Mouse (Mus musculus) Muller cell, postnatal 12 days (primary cell): ENCODE measurements at regions not wholly inside any gene's neighbourhood (a gene's known extent, or its start where the extent isn't known, plus 50 kb on each side); places are given as distances from the start of the nearest gene placed in this dataset.

Source experiments
- DNase-seq: peaks from one replicate; pipeline ENCODE4 v3.0.0-alpha.2; 2015; ENCODE audit errors: inconsistent ontology term

- no peak for DNase-seq
Observed at GRCm38 (mm10) chr8:35237279-35237678, 528.3 kb upstream of the Gm19410 start.

GRCm38 (mm10) chr8:35240884-35241283 is 524.7 kb upstream of the Gm19410 start:
- DNase-seq = no peak

GRCm38 (mm10) chr8:35243555-35243954 is 522.0 kb upstream of the Gm19410 start:
- DNase-seq = peak; percentile 87

- DNase-seq = no peak
Observed at GRCm38 (mm10) chr8:35249747-35250375, 515.7 kb upstream of the Gm19410 start.

GRCm38 (mm10) chr8:35250641-35251040 is 514.9 kb upstream of the Gm19410 start:
- no peak for DNase-seq

DNA sequence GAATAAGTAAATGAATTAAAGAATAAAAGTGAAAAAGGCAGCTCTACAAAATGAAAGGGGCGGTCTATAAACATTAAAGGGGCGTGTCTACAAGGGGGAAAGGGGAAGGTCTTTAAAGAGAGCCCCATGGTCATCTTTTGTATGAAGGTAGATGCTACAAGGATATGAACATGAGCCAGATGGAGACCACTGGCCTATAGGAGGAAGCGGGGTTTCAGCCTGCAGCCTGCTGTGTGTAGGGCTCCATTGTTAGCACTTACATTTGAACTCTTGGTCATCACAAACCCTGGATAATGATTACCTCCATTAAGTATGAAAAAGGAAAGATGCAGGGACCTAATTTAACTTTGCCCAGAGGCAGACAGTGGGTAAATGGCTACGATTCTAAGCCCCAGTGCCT is 511.6 kb upstream of the Gm19410 start:
- no peak for DNase-seq

DNA sequence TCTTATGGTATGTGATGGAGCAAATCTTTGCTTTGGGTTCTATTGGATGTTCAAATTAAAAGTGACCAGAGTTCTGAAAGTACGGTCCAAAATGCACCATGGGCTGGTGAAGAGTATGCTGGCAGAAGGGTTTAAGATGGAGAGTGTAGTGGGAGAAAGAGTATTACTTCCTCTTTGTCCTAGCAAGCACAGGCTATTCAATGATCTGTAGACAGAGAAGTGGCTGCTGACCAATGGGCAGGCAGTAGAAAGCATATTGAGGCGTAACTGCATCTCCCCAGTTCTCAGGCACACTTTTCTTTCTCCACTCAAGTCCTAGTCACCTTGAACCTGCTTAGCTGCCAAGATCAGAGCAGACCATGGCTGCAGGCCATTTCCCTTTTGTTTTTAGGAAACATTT is 510.3 kb upstream of the Gm19410 start:
- no peak for DNase-seq

GRCm38 (mm10) chr8:35256958-35257357 is 508.6 kb upstream of the Gm19410 start:
- no peak for DNase-seq

GRCm38 (mm10) chr8:35268221-35268620 is 497.4 kb upstream of the Gm19410 start:
- DNase-seq = no peak

DNA sequence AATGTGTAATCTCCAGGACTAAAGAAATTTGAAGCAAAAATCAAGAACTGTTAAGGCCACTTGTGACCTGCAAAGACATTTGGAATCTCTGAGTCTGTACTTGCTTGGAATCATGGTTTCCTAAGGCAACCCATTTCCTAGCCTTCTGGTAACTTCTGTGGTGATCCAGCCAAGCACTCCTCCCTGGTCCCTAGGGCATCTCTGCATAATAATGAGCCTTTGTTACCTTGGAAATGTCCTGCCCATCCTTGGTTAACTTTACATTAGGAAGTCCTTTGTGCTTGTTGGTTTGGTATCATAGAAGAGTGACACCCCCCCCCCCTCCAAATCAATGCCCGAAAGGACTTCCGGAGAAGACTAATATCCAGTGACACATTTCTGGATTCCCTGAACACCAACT is 496.6 kb upstream of the Gm19410 start:
- no peak for DNase-seq

DNA sequence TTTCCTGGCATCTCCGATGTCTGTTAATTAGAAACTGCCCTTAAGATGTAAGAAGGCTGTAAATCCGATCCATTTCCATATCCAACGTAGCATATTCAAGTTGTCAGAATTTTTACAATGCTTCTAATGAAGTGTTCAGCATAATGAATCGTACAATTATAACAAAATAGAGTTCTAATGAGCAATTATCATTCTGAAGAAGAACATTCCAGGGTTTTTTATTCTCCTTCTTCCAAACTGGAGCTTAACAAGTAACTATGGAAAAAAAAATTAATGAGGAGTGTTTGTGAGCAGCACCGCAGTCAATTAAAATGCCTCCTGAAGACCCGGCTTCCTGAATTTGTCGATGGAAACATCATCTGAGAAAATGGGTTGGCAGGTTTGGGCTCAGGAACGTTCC is 489.6 kb upstream of the Gm19410 start:
- peak; percentile 94 for DNase-seq

GRCm38 (mm10) chr8:35276460-35276859 is 489.1 kb upstream of the Gm19410 start:
- DNase-seq = peak; percentile 78

- no peak for DNase-seq
Observed at GRCm38 (mm10) chr8:35278946-35279345, 486.6 kb upstream of the Gm19410 start.

DNA sequence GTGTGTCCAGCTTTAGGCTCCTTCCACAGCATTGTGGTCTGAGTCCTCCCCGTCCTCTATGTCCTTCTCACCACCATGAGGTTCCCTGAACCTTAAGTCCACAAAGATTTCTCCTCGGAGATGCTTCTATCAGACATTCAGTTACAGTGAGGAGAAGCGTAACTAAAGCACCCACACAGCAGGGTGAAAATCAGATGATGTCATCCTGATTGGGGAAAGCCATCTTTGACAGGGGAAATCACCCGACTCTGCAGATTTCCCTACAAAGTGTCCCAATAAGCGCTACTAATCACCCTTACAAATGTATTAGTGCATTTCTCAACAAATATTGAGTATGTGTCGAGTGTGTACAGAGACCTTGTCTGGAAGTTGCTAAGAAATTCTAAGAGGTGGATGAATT is 484.8 kb upstream of the Gm19410 start:
- DNase-seq = no peak

- DNase-seq = peak; percentile 60
Observed at GRCm38 (mm10) chr8:35283366-35283765, 482.2 kb upstream of the Gm19410 start.

GRCm38 (mm10) chr8:35289018-35289417 is 476.6 kb upstream of the Gm19410 start:
- DNase-seq = no peak

DNA sequence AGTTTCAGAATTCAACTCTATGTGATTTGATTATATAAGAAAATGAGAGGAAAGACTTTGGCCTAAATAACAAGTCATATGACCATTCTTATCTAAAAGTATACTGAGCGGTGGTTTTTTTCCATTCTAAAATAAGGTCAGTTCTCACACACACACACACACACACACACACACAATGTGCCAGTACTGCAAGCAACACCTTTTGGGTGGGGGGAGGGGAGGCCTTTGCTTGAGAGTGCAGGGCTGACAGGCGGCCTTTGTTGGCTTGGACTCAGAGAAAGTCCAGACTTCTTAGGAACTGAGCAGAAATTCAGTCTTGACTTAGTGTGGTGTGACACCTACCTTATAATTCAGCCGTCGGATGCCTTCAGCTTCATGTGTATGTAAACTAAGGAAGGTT is 475.6 kb upstream of the Gm19410 start:
- no peak for DNase-seq

DNA sequence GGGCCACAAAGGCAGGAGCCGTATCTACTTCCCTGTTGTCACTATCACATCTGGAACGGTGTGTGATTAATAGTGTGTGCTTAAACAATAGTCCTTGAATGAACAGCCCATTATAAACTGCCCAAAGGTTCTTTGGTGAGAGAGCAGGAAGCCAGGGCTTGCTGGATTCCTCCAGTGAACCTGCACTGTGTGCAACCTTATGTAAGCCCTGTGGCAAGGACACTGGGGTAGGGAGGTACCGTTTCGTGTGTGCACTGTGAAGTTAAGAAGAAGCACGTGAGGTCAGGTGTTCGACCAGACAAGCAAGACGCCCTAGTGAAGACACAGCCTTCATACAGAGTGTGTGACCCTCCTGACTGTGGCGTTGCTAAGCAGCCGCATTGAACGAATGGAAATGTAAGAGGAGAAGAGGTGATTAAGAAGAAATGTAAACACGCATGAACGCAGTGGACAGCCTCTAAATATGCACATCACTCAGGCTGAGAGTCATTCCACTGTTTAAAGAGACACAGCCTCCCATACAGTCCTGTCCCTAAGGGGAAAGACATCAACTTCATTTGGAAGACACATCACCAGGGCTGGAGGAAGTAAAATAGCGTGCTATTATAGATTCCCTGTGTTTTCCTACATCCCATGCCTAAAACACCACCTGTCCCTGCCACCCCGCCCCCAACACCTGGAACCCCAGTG is 472.0 kb upstream of the Gm19410 start:
- DNase-seq = no peak

DNA sequence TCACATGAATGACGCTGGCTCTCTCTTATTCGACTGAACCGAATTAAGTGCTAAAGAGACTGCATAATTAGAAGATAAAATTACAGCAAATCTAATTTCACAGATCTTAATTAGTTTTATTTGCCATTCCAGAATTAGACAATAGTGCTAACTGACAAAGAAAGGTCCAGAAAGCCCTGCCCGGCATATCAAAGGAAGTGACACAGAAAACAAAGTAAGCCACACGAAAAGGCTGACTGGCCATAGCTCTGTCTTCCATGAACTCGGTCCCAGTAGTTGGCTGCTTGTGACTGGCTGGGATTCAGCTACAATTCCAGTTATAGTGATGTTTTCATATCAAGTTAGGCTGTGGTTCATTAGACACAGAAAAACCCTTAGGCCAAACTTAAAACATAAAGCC is 468.7 kb upstream of the Gm19410 start:
- peak; percentile 79 for DNase-seq

DNA sequence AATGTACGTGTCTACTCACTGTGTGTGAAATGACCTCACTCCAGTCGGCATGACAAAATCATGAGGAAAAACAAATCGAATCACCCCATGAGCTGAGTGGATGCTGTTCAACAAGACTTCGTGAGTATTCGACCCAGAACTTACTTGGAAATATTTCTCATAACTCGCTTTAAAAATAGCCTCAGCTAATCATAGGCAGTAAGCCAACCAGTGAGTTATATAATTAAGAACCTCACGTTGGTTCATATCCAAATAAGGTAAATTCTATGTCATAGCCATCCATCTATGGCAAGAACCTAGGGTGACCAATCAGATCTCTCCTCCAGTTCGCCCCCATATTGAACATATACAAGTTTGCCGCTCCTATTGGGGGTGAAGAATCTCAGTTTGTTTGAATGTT is 466.5 kb upstream of the Gm19410 start:
- DNase-seq = no peak

DNA sequence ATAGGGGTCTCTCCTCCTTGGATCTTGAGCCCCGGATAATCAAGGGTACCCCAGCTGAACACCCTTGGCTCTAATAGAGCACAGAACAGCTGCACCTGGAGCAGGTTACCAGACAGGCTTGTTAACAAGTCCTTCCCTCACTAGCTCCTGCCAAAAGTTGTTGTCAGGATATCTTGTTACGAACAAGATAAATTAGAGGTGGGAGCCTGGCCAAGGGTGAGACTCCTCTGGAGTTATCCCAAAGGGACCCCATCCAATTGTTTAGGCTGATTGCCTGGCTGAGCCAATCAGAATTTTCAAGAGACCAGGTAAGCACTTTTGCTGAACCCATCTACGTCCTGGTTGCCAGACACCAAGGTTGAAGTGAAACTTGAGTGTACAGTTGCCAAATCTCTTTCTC is 465.2 kb upstream of the Gm19410 start:
- DNase-seq = peak; percentile 35

DNA sequence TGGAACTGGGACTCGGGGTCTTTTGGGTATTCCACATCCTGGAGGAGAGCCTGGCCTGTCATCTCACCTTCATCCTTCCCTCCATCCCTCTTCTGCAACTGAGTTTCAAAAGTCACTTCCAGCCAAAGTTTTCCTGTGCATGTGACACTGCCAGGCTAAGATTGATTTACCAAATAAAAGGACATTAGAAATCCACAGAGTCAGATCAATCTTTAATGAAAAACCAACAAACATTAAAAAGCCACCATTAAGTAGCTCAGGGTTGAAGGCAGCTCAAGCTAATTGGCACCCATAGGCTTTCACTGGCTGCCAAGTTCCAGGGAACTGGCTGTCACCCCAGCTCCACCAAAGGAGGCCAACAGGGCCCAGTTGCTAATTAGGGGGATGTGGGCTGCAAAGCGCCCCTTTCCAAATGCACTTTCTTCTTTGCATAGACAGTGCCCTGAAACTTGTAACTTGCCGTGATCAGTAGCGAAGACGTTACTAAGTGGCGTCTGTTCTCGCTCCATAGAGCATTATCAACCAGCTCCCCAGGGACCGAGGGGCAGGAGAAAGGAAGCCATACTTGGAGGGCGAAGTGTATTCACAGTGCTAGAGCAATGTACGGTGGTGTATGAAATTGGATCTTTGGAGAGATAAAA is 464.6 kb upstream of the Gm19410 start:
- DNase-seq = peak; percentile 69

- DNase-seq = no peak
Observed at GRCm38 (mm10) chr8:35302856-35303255, 462.7 kb upstream of the Gm19410 start.
